In the genomic region with DNA sequence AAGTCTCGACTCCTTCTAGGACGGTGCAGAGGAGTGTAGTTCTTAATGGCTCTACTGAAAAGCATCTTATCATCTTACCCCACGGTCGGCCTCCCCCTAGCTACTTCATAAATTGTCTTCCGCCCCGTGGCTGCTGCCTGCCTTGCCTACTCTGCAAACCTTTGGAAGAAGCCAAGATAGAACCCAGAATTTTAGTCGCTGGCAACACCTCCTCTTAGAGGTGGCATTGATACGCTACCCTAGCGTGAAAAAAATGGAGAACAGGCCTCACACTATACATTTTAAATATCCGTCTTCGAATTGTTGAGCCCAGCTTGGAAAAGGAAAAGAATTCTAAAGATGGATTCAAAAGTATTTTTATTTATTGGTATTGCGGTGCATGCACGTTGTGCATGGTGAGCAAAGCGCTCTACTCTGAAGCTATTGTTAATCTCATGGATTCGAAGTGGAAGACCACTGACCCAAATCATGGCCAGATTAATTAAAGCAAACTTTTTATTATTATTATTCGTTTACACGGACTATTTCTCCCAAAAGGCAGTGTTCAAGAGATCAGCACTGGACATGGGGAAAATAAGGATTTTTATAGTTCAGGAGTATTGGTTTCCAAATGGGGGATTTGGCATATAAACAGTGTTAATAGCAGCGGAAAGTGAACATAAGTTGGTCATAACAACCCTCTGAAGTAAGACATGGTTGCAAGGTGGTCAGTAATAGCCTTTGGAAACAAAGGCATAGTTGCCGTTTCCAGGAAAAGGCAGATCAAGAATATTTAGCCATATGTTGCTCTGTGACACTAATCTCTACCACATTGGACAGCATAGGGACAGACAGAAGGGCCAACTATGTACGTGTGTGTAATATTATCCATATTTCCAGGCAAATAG, we compare ENCODE assay signal across 8 mouse cellular contexts. TPM values are rescaled to one million over a fixed set of nuclear protein-coding genes. Genes with fewer than 3 reads are reported as not detected.
DNase-seq lines count a peak whose midpoint lies in the region; ATAC-seq and TF ChIP-seq lines count a peak whose summit lies in the region.

No protein-coding gene starts in this region.

- peak overlapping the region; percentile 92 for H3K27ac ChIP-seq in lung, embryonic 14.5 days (ENCODE audit: low read depth)
- H3K27ac ChIP-seq in embryonic fibroblast, embryonic 13.5 days (ENCODE audit: insufficient read depth, low read length): peak overlapping the region; percentile 62
- peak overlapping the region; percentile 70 for H3K27ac ChIP-seq in limb, embryonic 11.5 days (replicated peaks; ENCODE audit: low read depth, low read length)
- peak overlapping the region; percentile 34 for H3K27ac ChIP-seq in olfactory bulb, adult 2 months (ENCODE audit: insufficient read depth, low read depth, low read length)

- TF ChIP-seq POLR2A in embryonic fibroblast, embryonic 13.5 days (IDR thresholded peaks at IDR 0.05; ENCODE audit: low read depth, low read length): no peak; the same call in 1 of the 2 replicates
- TF ChIP-seq POLR2A in olfactory bulb, adult 2 months (IDR thresholded peaks at IDR 0.05; ENCODE audit: insufficient read depth, low read depth, low read length): no peak

- H3K36me3 ChIP-seq in lung, embryonic 14.5 days (ENCODE audit: insufficient read depth): peaks cover 13% of the 10 kb centered on the region
- H3K36me3 ChIP-seq in limb, embryonic 11.5 days (ENCODE audit: control insufficient read depth, insufficient read depth, low read length): no peaks in the 10 kb centered on the region; the same call in 1 of the 2 replicates

- no peaks in the 10 kb centered on the region for H3K9me3 ChIP-seq in lung, embryonic 14.5 days (ENCODE audit: low read depth, low read length)
- H3K9me3 ChIP-seq in limb, embryonic 11.5 days (ENCODE audit: control insufficient read depth, low read length): no peaks in the 10 kb centered on the region

- 5% methylated on average over 20 of the region's 20 CpGs for WGBS in lung, embryonic 14.5 days
- 10% methylated on average over 20 of the region's 20 CpGs for WGBS in limb, embryonic 11.5 days
- WGBS in olfactory bulb, adult 2 months: 6% methylated on average over 20 of the region's 20 CpGs

- ATAC-seq in lung, embryonic 14.5 days (ENCODE audit: insufficient read depth): no peak
- ATAC-seq in limb, embryonic 11.5 days (ENCODE audit: insufficient number of reproducible peaks, low FRiP score, low TSS enrichment, low read depth): no peak

- H3K9ac ChIP-seq in lung, embryonic 14.5 days: peak overlapping the region; percentile 87
- peak overlapping the region; percentile 86 for H3K9ac ChIP-seq in limb, embryonic 11.5 days (ENCODE audit: low read length)

- peak overlapping the region; percentile 89 for H3K4me3 ChIP-seq in lung, embryonic 14.5 days (ENCODE audit: low read depth, low read length)
- peak overlapping the region; percentile 92 for H3K4me3 ChIP-seq in embryonic fibroblast, embryonic 13.5 days (ENCODE audit: insufficient read depth, low read length)
- peak overlapping the region; percentile 74 for H3K4me3 ChIP-seq in limb, embryonic 11.5 days (ENCODE audit: low read depth, low read length)
- H3K4me3 ChIP-seq in olfactory bulb, adult 2 months (ENCODE audit: insufficient read depth, low read depth, low read length): peak overlapping the region; percentile 95

- peak overlapping the region; percentile 84 for H3K4me2 ChIP-seq in lung, embryonic 14.5 days
- H3K4me2 ChIP-seq in limb, embryonic 11.5 days (ENCODE audit: low read depth, severe bottlenecking): peak overlapping the region; percentile 63

- DNase-seq in lung, embryonic 14.5 days: no peak
- no peak for DNase-seq in lung, postnatal 10 days
- no peak for DNase-seq in limb, embryonic 11.5 days (ENCODE audit: low spot score)
- no peak for DNase-seq in frontal cortex, adult 2 months (ENCODE audit: extremely low spot score in 1 of 2, low spot score in 1 of 2)
- no peak for DNase-seq in left cerebral cortex, adult 8-10 months (ENCODE audit: low spot score in 2 of 2)
- no peak for DNase-seq in layer of hippocampus, adult 11-12 months (ENCODE audit: low spot score)

- peaks cover 4% of the 10 kb centered on the region; the same call in 1 of the 2 replicates for H3K4me1 ChIP-seq in lung, embryonic 14.5 days (ENCODE audit: insufficient read depth)
- peaks cover 10% of the 10 kb centered on the region; the same call in 1 of the 2 replicates for H3K4me1 ChIP-seq in embryonic fibroblast, embryonic 13.5 days (ENCODE audit: control insufficient read depth, insufficient read depth, low read length)
- H3K4me1 ChIP-seq in limb, embryonic 11.5 days (ENCODE audit: control insufficient read depth, insufficient read depth, low read length): peaks cover 5% of the 10 kb centered on the region; the same call in 1 of the 2 replicates
- H3K4me1 ChIP-seq in olfactory bulb, adult 2 months (ENCODE audit: control insufficient read depth, insufficient read depth, low read length): peaks cover 4% of the 10 kb centered on the region; the same call in 1 of the 2 replicates

- TF ChIP-seq CTCF in lung, embryonic 14.5 days (IDR thresholded peaks at IDR 0.05; ENCODE audit: low read depth): no peak
- TF ChIP-seq CTCF in embryonic fibroblast, embryonic 13.5 days (IDR thresholded peaks at IDR 0.05; ENCODE audit: borderline replicate concordance, insufficient read depth, low read length): no peak
- no peak for TF ChIP-seq CTCF in olfactory bulb, adult 2 months (IDR thresholded peaks at IDR 0.05; ENCODE audit: insufficient read depth, low read depth, low read length)

- H3K27me3 ChIP-seq in lung, embryonic 14.5 days (ENCODE audit: insufficient read depth, low read length): no peaks in the 10 kb centered on the region
- H3K27me3 ChIP-seq in limb, embryonic 11.5 days (ENCODE audit: control insufficient read depth, insufficient read depth, low read length): no peaks in the 10 kb centered on the region

RNA-seq across cellular contexts. Expression of a gene that starts 0.6 kb away (rescaled TPM):
- polyA plus RNA-seq in lung, embryonic 14.5 days (2014; fragmentation: Nextera tagmentation; extraction: Ambion mirVana): 36.8 and 37.3 TPM in 2 replicates
- polyA plus RNA-seq in embryonic fibroblast, embryonic 13.5 days (2011; ENCODE audit: insufficient read length, low read depth, missing spikeins): 18.3 and 19.1 TPM in 2 replicates
- polyA plus RNA-seq in limb, embryonic 11.5 days (2014; fragmentation: Nextera tagmentation; extraction: Ambion mirVana): 43.6 and 45.4 TPM in 2 replicates
- not detected in 2 replicates for polyA plus RNA-seq in olfactory bulb, adult 2 months (2012; ENCODE audit: insufficient read depth, insufficient read length, low replicate concordance, missing spikeins)
- 8.5 and 9.0 TPM in 2 replicates for polyA plus RNA-seq in frontal cortex, adult 2 months (2012; rRNA removed)
- 1 to 10 TPM; 8.5 to 9.2 (median 8.7) TPM for total RNA-seq in left cerebral cortex, adult 8-10 months (2022)

RNA-seq across cellular contexts. Expression of a gene that starts 0.7 kb away (rescaled TPM):
- 117 TPM in 2 replicates for polyA plus RNA-seq in lung, embryonic 14.5 days (2014; fragmentation: Nextera tagmentation; extraction: Ambion mirVana)
- polyA plus RNA-seq in embryonic fibroblast, embryonic 13.5 days (2011; ENCODE audit: insufficient read length, low read depth, missing spikeins): 525 and 577 TPM in 2 replicates
- polyA plus RNA-seq in limb, embryonic 11.5 days (2014; fragmentation: Nextera tagmentation; extraction: Ambion mirVana): 77.3 and 88.7 TPM in 2 replicates
- polyA plus RNA-seq in olfactory bulb, adult 2 months (2012; ENCODE audit: insufficient read depth, insufficient read length, low replicate concordance, missing spikeins): not detected in 2 replicates
- 80.0 and 82.5 TPM in 2 replicates for polyA plus RNA-seq in frontal cortex, adult 2 months (2012; rRNA removed)
- 100 to 1,000 TPM; 133 to 169 (median 142) TPM for total RNA-seq in left cerebral cortex, adult 8-10 months (2022)

Comparison
In these comparisons a context has a peak if more than half of its experiments do, and no peak if none do; other contexts are left out.
1. H3K27ac ChIP-seq: peak in every context shown above with its lines; median percentile 92 in lung, embryonic 14.5 days; 70 in limb, embryonic 11.5 days; 62 in embryonic fibroblast, embryonic 13.5 days; 34 in olfactory bulb, adult 2 months.
2. RNA of a gene that starts 0.7 kb away (polyA plus RNA-seq): 525 to 577 TPM in embryonic fibroblast, embryonic 13.5 days, 117 TPM in lung, embryonic 14.5 days, 77.3 to 88.7 TPM in limb, embryonic 11.5 days and 80.0 to 82.5 TPM in frontal cortex, adult 2 months; not detected in olfactory bulb, adult 2 months; every median in the first group is over 10 times any median in the second.
3. Peak in every context shown above with its lines, with median percentiles within 50 percentile points of each other: H3K4me3 ChIP-seq.